Mouse (Mus musculus): ENCODE results near the gene Rnf6. TPM values are rescaled to one million over a fixed set of nuclear protein-coding genes. Genes with fewer than 3 reads are reported as not detected.

The Rnf6 gene
- 21.4 and 22.5 TPM in 2 replicates for polyA plus RNA-seq (2012; rRNA removed)

DNA sequence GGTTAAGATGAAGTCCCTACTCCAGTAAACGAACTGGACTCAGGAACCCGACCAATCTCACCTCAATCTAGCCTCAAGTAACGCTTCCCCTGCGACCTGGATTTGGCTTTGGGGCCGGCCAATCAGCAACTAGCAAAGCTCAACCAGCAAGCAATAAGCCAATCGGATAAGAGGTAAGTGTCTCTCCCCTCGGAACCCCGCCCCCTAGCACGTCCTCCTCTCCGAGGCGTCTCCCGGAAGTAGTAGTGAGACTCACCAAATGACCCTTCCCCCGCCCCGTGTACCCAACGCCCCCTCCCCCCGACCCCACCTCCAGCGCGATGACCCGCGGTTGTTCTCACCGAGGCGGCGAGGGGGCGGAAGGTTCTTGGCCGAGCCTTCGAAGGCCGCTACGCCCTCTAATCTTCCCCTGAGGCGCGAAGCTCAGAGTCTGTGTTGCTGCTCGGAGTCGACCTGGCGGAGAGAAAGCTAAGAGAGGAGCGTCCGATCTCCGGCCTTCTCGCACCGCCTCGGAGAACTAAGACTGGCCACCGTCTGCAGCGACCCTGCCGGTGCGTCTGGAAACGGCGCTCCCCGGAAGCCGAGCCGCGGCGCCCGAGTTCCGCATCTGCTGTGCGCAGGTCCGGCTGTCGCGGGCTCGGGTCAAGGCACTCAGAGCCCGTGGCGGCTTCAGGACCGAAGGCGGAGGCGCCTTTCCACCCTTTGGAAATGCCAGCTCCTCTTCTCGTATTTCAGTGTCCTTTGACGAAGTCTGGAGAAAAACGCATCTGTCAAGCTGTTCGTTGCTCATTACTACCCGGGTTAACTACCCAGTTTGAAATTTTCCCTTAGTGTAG lies at the start of gene Rnf6:
TSS of gene Rnf6 (minus strand) at position 677 of the 836 bp plus-strand sequence.

DNA sequence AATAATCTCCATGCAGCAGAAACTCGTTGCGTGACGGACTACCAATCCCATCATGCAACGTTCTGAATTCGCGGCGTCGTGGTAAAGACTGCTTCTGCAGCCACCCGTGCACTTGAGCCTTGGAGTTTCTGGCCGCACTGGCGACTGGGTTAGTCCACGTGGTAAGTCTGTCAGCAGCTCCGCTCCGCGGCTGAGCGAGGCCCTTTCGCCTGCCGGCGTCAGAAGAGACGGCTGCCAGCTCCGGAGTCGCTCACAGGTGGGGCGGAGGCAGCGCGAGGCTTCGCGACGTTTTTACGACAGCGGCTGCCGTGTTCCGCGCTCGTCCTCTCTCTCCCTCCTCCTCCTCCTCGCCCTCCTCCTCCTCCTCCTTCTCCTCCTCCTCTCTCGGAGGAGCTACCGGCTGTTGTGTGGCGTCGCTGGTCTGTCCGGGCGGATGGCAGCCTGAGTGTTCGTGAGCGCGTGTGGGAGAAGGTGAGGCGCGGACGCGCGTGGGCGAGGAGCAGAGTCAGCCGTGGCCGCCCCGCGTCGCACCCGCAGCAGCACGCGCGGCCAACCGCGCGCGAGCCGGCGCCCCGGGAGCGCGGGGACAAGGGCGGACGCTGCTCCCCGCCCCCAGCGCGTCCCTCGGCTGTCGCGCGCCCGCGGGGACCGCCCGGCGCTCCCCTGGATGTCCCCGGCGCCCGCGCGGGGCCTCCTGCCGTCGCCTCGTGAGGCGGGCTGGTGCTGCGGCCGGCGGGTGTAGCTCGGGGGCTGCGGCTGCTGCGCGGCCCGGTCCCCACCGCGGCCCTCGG lies 9.7 kb upstream of the Rnf6 start, which contains the start of gene Cdk8:
TSS of gene Cdk8 (plus strand) at position 367 of the 791 bp plus-strand sequence.

DNA sequence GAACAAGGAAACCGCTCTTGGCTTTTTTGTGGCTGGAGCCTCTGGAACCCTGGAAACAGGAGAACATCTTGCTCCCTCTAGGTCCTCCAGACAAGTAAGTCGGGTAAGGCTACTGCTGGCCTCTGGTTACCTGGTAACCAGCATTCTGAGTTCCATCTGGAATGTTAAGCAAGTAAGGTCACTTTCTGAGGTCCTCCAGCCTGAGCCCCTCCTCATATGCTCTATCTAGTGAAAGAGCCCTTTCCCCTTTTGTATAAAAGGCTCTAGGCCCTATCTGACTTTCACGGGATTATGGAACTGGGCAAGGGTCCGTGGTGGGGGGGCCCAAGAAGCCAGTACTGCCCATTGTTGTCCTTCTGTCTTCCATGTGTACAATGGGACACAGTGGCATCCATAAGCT lies 36.2 kb downstream of the Rnf6 start, which contains the start of gene 1700001J03Rik:
TSS of gene 1700001J03Rik (minus strand) at position 101 of the 400 bp plus-strand sequence.

DNA sequence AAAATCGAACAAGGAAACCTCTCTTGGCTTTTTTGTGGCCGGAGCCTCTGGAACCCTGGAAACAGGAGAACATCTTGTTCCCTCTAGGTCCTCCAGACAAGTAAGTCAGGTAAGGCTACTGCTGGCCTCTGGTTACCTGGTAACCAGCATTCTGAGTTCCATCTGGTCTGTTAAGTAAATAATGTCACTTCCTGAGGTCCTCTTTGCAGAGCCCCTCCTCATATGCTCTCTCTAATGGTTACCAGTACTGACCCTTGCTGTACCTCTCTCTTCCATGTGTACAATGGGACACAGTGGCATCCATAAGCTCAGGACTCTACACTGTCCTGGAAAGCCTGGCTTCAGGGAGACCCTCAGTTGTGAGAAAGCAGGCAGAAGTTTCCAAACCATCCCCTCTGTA lies 50.7 kb downstream of the Rnf6 start, which contains the start of gene Gm6309:
TSS of gene Gm6309 (minus strand) at position 101 of the 400 bp plus-strand sequence.

DNA sequence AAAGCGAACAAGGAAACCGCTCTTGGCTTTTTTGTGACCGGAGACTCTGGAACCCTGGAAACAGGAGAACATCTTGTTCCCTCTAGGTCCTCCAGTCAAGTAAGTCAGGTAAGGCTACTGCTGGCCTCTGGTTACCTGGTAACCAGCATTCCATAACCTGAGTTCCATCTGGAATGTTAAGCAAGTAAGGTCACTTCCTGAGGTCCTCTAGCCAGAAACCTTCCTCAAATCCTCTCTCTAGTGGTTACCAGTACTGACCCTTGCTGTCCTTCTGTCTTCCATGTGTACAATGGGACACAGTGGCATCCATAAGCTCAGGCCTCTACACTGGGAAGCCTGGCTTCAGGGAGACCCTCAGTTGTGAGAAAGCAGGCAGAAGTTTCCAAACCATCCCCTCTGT lies 60.9 kb downstream of the Rnf6 start, which contains the start of gene Gm5565:
TSS of gene Gm5565 (minus strand) at position 101 of the 400 bp plus-strand sequence.

Other genes starting within 250 kb of the Rnf6 start
- not detected in 2 replicates for gene Cyp3a25, start 211.9 kb downstream of the Rnf6 start, polyA plus RNA-seq (2012; rRNA removed)
- gene Cyp3a59, start 142.3 kb downstream of the Rnf6 start, polyA plus RNA-seq (2012; rRNA removed), result not detected in 2 replicates
- not detected in 2 replicates for gene Gm5565, start 61.0 kb downstream of the Rnf6 start, polyA plus RNA-seq (2012; rRNA removed)
- not detected in 2 replicates for gene Gm6309, start 50.8 kb downstream of the Rnf6 start, polyA plus RNA-seq (2012; rRNA removed)
- gene 1700001J03Rik, start 36.3 kb downstream of the Rnf6 start, polyA plus RNA-seq (2012; rRNA removed), result 0.51 and 0.78 TPM in 2 replicates
- gene Cdk8, start 9.7 kb upstream of the Rnf6 start, polyA plus RNA-seq (2012; rRNA removed), result 62.7 and 62.9 TPM in 2 replicates
- gene Wasf3, start 163.4 kb upstream of the Rnf6 start, polyA plus RNA-seq (2012; rRNA removed), result 26.3 and 27.3 TPM in 2 replicates

Measured in central nervous system, embryonic 18 days (tissue).